15 mouse cellular contexts compared by ENCODE assay signal in the genomic region with DNA sequence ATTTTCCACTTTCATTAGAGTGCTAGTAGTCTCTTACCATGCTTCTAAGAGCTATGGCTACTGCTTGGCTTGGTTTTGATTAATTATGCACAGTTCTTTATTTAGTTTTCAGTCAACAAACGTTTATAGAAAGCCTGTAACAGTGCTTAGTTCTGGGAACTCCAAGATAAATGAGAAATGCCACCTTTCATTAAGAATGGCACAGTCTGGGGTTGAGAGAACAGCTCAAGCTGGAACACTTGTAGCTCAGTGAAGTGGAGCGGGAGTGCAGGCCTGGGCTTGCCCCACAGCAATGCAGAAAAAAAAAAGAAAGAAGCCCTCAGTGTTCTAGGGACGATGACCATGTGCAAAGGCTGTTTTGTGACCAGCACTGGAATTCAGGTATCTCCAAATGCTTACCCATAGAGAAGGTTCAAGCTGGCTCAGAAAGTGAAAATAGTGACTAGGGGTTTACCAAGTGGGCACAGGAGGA.
DNase-seq lines count a peak whose midpoint lies in the region; ATAC-seq and TF ChIP-seq lines count a peak whose summit lies in the region.
"Had no signal": no experiment of that assay in that cellular context is flagged by ENCODE, and none has a peak within 500 bp of the region (broad histone marks: within the 10 kb centered on the region; RNA-seq: fewer than 3 reads in every experiment).

No protein-coding gene starts in this region.

- H3K4me3 ChIP-seq in gastrocnemius, adult 2 months = peak overlapping the region; percentile 46
- H3K4me3 ChIP-seq in kidney, adult 2 months (ENCODE audit: insufficient read depth, low read depth, low read length) = no peak overlapping the region
- H3K4me3 ChIP-seq in kidney, embryonic 14.5 days (ENCODE audit: low read length) = no peak overlapping the region
- H3K4me3 ChIP-seq in CH12.LX (replicated peaks in 1 of 3; ENCODE audit: low read depth in 2 of 3, low read length in 2 of 3, poor library complexity in 1 of 3) = peak overlapping the region; percentile 38 to 58 (median 49)
- H3K4me3 ChIP-seq in cortical plate, adult 2 months (ENCODE audit: insufficient read depth, low read length) = no peak overlapping the region
- no peak overlapping the region for H3K4me3 ChIP-seq in limb, embryonic 10.5 days
- H3K4me3 ChIP-seq: limb, embryonic 12.5 days; myocyte; stomach, embryonic 15.5 days had no signal

- no peaks in the 10 kb centered on the region for H3K9me3 ChIP-seq in kidney, embryonic 14.5 days (ENCODE audit: control insufficient read depth, low read length)
- no peaks in the 10 kb centered on the region for H3K9me3 ChIP-seq in CH12.LX (replicated peaks; ENCODE audit: low read length)
- no peaks in the 10 kb centered on the region for H3K9me3 ChIP-seq in limb, embryonic 10.5 days (replicated peaks)
- H3K9me3 ChIP-seq: limb, embryonic 12.5 days; stomach, embryonic 15.5 days had no signal

- peaks cover 32% of the 10 kb centered on the region for H3K4me1 ChIP-seq in kidney, adult 2 months (ENCODE audit: control insufficient read depth, insufficient read depth, low read length)
- H3K4me1 ChIP-seq in kidney, embryonic 14.5 days (ENCODE audit: control insufficient read depth, insufficient read depth, low read length) = peaks cover 14% of the 10 kb centered on the region
- H3K4me1 ChIP-seq in CH12.LX (ENCODE audit: control insufficient read depth in 1 of 2, insufficient read depth in 2 of 2) = peaks cover 12 to 60% of the 10 kb centered on the region in 2 experiments; a peak in 3 of 4 replicates
- peaks cover 11% of the 10 kb centered on the region for H3K4me1 ChIP-seq in cortical plate, adult 2 months (ENCODE audit: control insufficient read depth, insufficient read depth, low read length)
- H3K4me1 ChIP-seq in limb, embryonic 10.5 days = 0 out of 2 replicates have a peak, but pooled peaks cover 2% of the 10 kb centered on the region
- H3K4me1 ChIP-seq: limb, embryonic 12.5 days had no signal

- no peak overlapping the region for H3K4me2 ChIP-seq in kidney, embryonic 14.5 days (replicated peaks; ENCODE audit: low read depth, low read length)
- peak overlapping the region; percentile 86 for H3K4me2 ChIP-seq in CH12.LX (ENCODE audit: insufficient read depth, low read depth, poor library complexity, severe bottlenecking)
- H3K4me2 ChIP-seq: limb, embryonic 12.5 days; stomach, embryonic 15.5 days had no signal

- TF ChIP-seq EP300 in CH12.LX (IDR thresholded peaks at IDR 0.05; ENCODE audit: low read length) = peak; percentile 83

- H3K79me2 ChIP-seq in CH12.LX (replicated peaks; ENCODE audit: control insufficient read depth, extremely low read depth, insufficient read depth, poor library complexity, severe bottlenecking) = peaks cover 53% of the 10 kb centered on the region

- H3K9ac ChIP-seq in kidney, embryonic 14.5 days (ENCODE audit: low read depth, low read length) = no peak overlapping the region
- peak overlapping the region; percentile 64 for H3K9ac ChIP-seq in CH12.LX (ENCODE audit: insufficient read depth, low read depth)
- H3K9ac ChIP-seq: limb, embryonic 12.5 days; stomach, embryonic 15.5 days had no signal

- TF ChIP-seq RAD21 in CH12.LX (IDR thresholded peaks at IDR 0.05; ENCODE audit: low read depth, low read length) = no peak; the same call in 1 of the 2 replicates

- no peaks in the 10 kb centered on the region for H3K27me3 ChIP-seq in kidney, adult 2 months (replicated peaks; ENCODE audit: control insufficient read depth, insufficient read depth, low read length)
- no peaks in the 10 kb centered on the region for H3K27me3 ChIP-seq in kidney, embryonic 14.5 days (ENCODE audit: control insufficient read depth, insufficient read depth, low read length)
- H3K27me3 ChIP-seq in CH12.LX (replicated peaks) = no peaks in the 10 kb centered on the region
- no peaks in the 10 kb centered on the region for H3K27me3 ChIP-seq in limb, embryonic 10.5 days (ENCODE audit: low read depth, poor library complexity, severe bottlenecking)
- H3K27me3 ChIP-seq: limb, embryonic 12.5 days; stomach, embryonic 15.5 days had no signal

- no peak for TF ChIP-seq CTCF in gastrocnemius, adult 2 months (IDR thresholded peaks at IDR 0.05)
- TF ChIP-seq CTCF in kidney, adult 2 months (conservative IDR thresholded peaks at IDR 0.05; ENCODE audit: insufficient read depth, insufficient read length, low read depth, low read length) = no peak
- TF ChIP-seq CTCF in CH12.LX (conservative IDR thresholded peaks at IDR 0.05 in 1 of 2, IDR thresholded peaks at IDR 0.05 in 1 of 2; ENCODE audit: low read depth in 2 of 2, low read length in 2 of 2) = no peak
- no peak for TF ChIP-seq CTCF in cortical plate, adult 2 months (IDR thresholded peaks at IDR 0.05; ENCODE audit: extremely low read depth, insufficient read depth, low read length)

- no peak for TF ChIP-seq POLR2A in kidney, adult 2 months (IDR thresholded peaks at IDR 0.05; ENCODE audit: low read depth, low read length)
- peak; percentile 36 for TF ChIP-seq POLR2A in CH12.LX (IDR thresholded peaks at IDR 0.05; ENCODE audit: low read depth, low read length)
- TF ChIP-seq POLR2A in cortical plate, adult 2 months (IDR thresholded peaks at IDR 0.05; ENCODE audit: extremely low read depth, insufficient read depth, low read length) = no peak

- ATAC-seq in kidney, embryonic 14.5 days (ENCODE audit: low FRiP score, low TSS enrichment) = no peak
- ATAC-seq: CD4-positive, CD25-positive, alpha-beta regulatory T cell, adult 4 months had no signal

- in situ Hi-C loops in CH12.LX (cut with MboI; ENCODE audit: low pct_ligation_motif_present, low pct_unique_long_range_greater_than_20kb, low sequenced_read_pairs) = no loop called here

- DNase-seq in gastrocnemius, adult 2 months = no peak
- DNase-seq in gastrocnemius, postnatal 25 days = no peak
- DNase-seq in kidney, adult 2 months = peak; percentile 42
- DNase-seq in CH12.LX (ENCODE audit: extremely low read depth) = peak; percentile 82
- DNase-seq in limb, embryonic 10.5 days (ENCODE audit: low spot score) = no peak
- no peak for DNase-seq in natural killer cell, adult 2 months (ENCODE audit: low spot score in 2 of 2)
- DNase-seq: embryo, embryonic 11 days; lung, adult 2 months; right cerebral cortex, postnatal 4 days had no signal

- WGBS in kidney, adult 2 months = 34% methylated on average over 3 of the region's 3 CpGs
- WGBS in kidney, embryonic 14.5 days = 72% methylated on average over 3 of the region's 3 CpGs
- 80% methylated on average over 3 of the region's 3 CpGs for WGBS in limb, embryonic 10.5 days

- H3K36me3 ChIP-seq in kidney, adult 2 months (ENCODE audit: control insufficient read depth, insufficient read depth, low read length) = peaks cover 1% of the 10 kb centered on the region; the same call in 1 of the 2 replicates
- H3K36me3 ChIP-seq in kidney, embryonic 14.5 days (ENCODE audit: control insufficient read depth, insufficient read depth, low read length) = no peaks in the 10 kb centered on the region
- peaks cover 5 to 32% of the 10 kb centered on the region in 2 experiments for H3K36me3 ChIP-seq in CH12.LX (replicated peaks in 1 of 2; ENCODE audit: control insufficient read depth in 1 of 2, insufficient read depth in 1 of 2, low read length in 1 of 2)
- H3K36me3 ChIP-seq in limb, embryonic 10.5 days = no peaks in the 10 kb centered on the region
- H3K36me3 ChIP-seq: limb, embryonic 12.5 days; stomach, embryonic 15.5 days had no signal

- intact Hi-C loops in gastrocnemius, adult 2 months (cut with DNase I) = loop anchor here (5.0 kb wide), 2 partner anchors 37 to 107 kb away; no protein-coding TSS in a partner anchor

- peak overlapping the region; percentile 83 for H3K27ac ChIP-seq in gastrocnemius, adult 2 months
- H3K27ac ChIP-seq in kidney, adult 2 months (ENCODE audit: insufficient read depth, low read depth, low read length) = peak overlapping the region; percentile 69
- no peak overlapping the region for H3K27ac ChIP-seq in kidney, embryonic 14.5 days (ENCODE audit: low read depth, low read length)
- peak overlapping the region; percentile 100 for H3K27ac ChIP-seq in CH12.LX (ENCODE audit: insufficient read depth, low read depth)
- H3K27ac ChIP-seq in cortical plate, adult 2 months (ENCODE audit: insufficient read depth, low read length) = peak overlapping the region; percentile 78
- H3K27ac ChIP-seq in limb, embryonic 10.5 days = no peak overlapping the region
- H3K27ac ChIP-seq: limb, embryonic 12.5 days had no signal

- dilution Hi-C loops in CH12.LX (cut with MboI; ENCODE audit: extremely low pct_ligation_motif_present, extremely low pct_unique_long_range_greater_than_20kb, low sequenced_read_pairs) = no loop called here

TF ChIP-seq in CH12.LX, 34 proteins besides CTCF, POLR2A, EP300 and RAD21 (continues in another document):
- TF ChIP-seq ZNF384 (IDR thresholded peaks at IDR 0.05; ENCODE audit: low read depth, low read length) (peak; percentile 99), USF2 (conservative IDR thresholded peaks at IDR 0.05; ENCODE audit: low read depth, low read length) (no peak), ELF1 (IDR thresholded peaks at IDR 0.05; ENCODE audit: low read depth, low read length) (no peak), E2F4 (IDR thresholded peaks at IDR 0.05; ENCODE audit: insufficient replicate concordance, low read depth, low read length) (peak; percentile 70; the same call in 1 of the 2 replicates), USF1 (IDR thresholded peaks at IDR 0.05; ENCODE audit: low read depth, low read length) (no peak), ETS1 (conservative IDR thresholded peaks at IDR 0.05; ENCODE audit: low read depth, low read length) (peak; percentile 76), BHLHE40 (IDR thresholded peaks at IDR 0.05; ENCODE audit: low read depth, low read length) (peak; percentile 67), POLR2AphosphoS2 (IDR thresholded peaks at IDR 0.05; ENCODE audit: low read depth, low read length) (peak; percentile 67; the same call in 1 of the 2 replicates), TCF12 (IDR thresholded peaks at IDR 0.05; ENCODE audit: low read depth, low read length) (peak; percentile 95), CHD1 (IDR thresholded peaks at IDR 0.05; ENCODE audit: low read depth, low read length) (peak; percentile 100), HCFC1 (IDR thresholded peaks at IDR 0.05; ENCODE audit: low read depth, low read length) (peak; percentile 47; the same call in 1 of the 2 replicates), KAT2A (IDR thresholded peaks at IDR 0.05; ENCODE audit: insufficient replicate concordance, low read length) (no peak), UBTF (IDR thresholded peaks at IDR 0.05; ENCODE audit: low read depth, low read length) (peak; percentile 80; the same call in 1 of the 2 replicates), RCOR1 (conservative IDR thresholded peaks at IDR 0.05; ENCODE audit: low read depth, low read length) (no peak), JUND (conservative IDR thresholded peaks at IDR 0.05; ENCODE audit: low read depth, low read length) (peak; percentile 58; the same call in 1 of the 2 replicates), IRF4 (IDR thresholded peaks at IDR 0.05; ENCODE audit: low read depth, low read length) (peak; percentile 87), NRF1 (IDR thresholded peaks at IDR 0.05; ENCODE audit: low read depth, low read length) (no peak; the same call in 1 of the 2 replicates), MEF2A (IDR thresholded peaks at IDR 0.05; ENCODE audit: borderline replicate concordance, low read depth, low read length) (peak; percentile 70; the same call in 1 of the 2 replicates)

Comparison
In these comparisons a context has a peak if more than half of its experiments do, and no peak if none do; other contexts are left out.
1. H3K27ac ChIP-seq: peak in gastrocnemius, adult 2 months (single experiment), kidney, adult 2 months (single experiment), CH12.LX (single experiment) and cortical plate, adult 2 months (single experiment); none in kidney, embryonic 14.5 days (single experiment) and limb, embryonic 10.5 days (single experiment).
2. DNase-seq: peak in kidney, adult 2 months (single experiment) and CH12.LX (single experiment); none in gastrocnemius, adult 2 months (single experiment), gastrocnemius, postnatal 25 days (single experiment), limb, embryonic 10.5 days (single experiment) and natural killer cell, adult 2 months (0 of 2).
3. H3K4me3 ChIP-seq: peak in gastrocnemius, adult 2 months (single experiment) and CH12.LX (3 of 3); none in kidney, adult 2 months (single experiment), kidney, embryonic 14.5 days (single experiment), cortical plate, adult 2 months (single experiment) and limb, embryonic 10.5 days (single experiment).